Mouse (Mus musculus): ENCODE data around the gene Traf5. TPM values are rescaled to one million over a fixed set of nuclear protein-coding genes. Genes with fewer than 3 reads are reported as not detected.

Traf5 gene
- 7.6 and 7.8 TPM in 2 replicates for polyA plus RNA-seq (2014; fragmentation: Nextera tagmentation; extraction: Ambion mirVana)

GRCm38 (mm10) chr1:192091806-192092772 is at the start of gene Traf5:
Gene Traf5, minus strand, starts transcription at chr1:192092559.
- peak within 1 kb of the TSS; percentile 89 for H3K4me2 ChIP-seq (ENCODE audit: low read depth, low read length)
- H3K4me3 ChIP-seq (ENCODE audit: low read depth, low read length), result peak within 1 kb of the TSS; percentile 52
- H3K27me3 ChIP-seq (ENCODE audit: control insufficient read depth, insufficient read depth, low read length), result peaks cover 7% of the 10 kb centered on the region
- 3% methylated on average over 63 of the region's 63 CpGs for WGBS
- no peak within 1 kb of the TSS for H3K27ac ChIP-seq (replicated peaks; ENCODE audit: low read depth, low read length)
- ATAC-seq (replicated peaks; ENCODE audit: insufficient number of reproducible peaks, low FRiP score, low TSS enrichment, low read depth) (peak; percentile 95), DNase-seq (ENCODE audit: low spot score) (peak; percentile 96)
- H3K4me1 ChIP-seq (ENCODE audit: control insufficient read depth, insufficient read depth, low read length), result no peaks in the 10 kb centered on the region
- no peaks in the 10 kb centered on the region for H3K36me3 ChIP-seq (replicated peaks; ENCODE audit: control insufficient read depth, insufficient read depth, low read depth, low read length)
- H3K9ac ChIP-seq (replicated peaks; ENCODE audit: low read length), result peak within 1 kb of the TSS; percentile 66
- H3K9me3 ChIP-seq (replicated peaks; ENCODE audit: control insufficient read depth, low read length), result no peaks in the 10 kb centered on the region

- WGBS, result 95% methylated on average over 2 of the region's 2 CpGs
- H3K9me3 ChIP-seq (replicated peaks; ENCODE audit: control insufficient read depth, low read length), result no peaks in the 10 kb centered on the region
- H3K27me3 ChIP-seq (ENCODE audit: control insufficient read depth, insufficient read depth, low read length), result no peaks in the 10 kb centered on the region
- no peaks in the 10 kb centered on the region for H3K36me3 ChIP-seq (replicated peaks; ENCODE audit: control insufficient read depth, insufficient read depth, low read depth, low read length)
- ATAC-seq (replicated peaks; ENCODE audit: insufficient number of reproducible peaks, low FRiP score, low TSS enrichment, low read depth) (no peak), DNase-seq (ENCODE audit: low spot score) (no peak)
- no peak overlapping the region for H3K4me3 ChIP-seq (ENCODE audit: low read depth, low read length)
- H3K4me1 ChIP-seq (ENCODE audit: control insufficient read depth, insufficient read depth, low read length), result no peaks in the 10 kb centered on the region
- no peak overlapping the region for H3K9ac ChIP-seq (replicated peaks; ENCODE audit: low read length)
- H3K27ac ChIP-seq (replicated peaks; ENCODE audit: low read depth, low read length), result no peak overlapping the region
- no peak overlapping the region for H3K4me2 ChIP-seq (ENCODE audit: low read depth, low read length)
Measured at GRCm38 (mm10) chr1:192140313-192140712, 48.0 kb upstream of the Traf5 start.

DNA sequence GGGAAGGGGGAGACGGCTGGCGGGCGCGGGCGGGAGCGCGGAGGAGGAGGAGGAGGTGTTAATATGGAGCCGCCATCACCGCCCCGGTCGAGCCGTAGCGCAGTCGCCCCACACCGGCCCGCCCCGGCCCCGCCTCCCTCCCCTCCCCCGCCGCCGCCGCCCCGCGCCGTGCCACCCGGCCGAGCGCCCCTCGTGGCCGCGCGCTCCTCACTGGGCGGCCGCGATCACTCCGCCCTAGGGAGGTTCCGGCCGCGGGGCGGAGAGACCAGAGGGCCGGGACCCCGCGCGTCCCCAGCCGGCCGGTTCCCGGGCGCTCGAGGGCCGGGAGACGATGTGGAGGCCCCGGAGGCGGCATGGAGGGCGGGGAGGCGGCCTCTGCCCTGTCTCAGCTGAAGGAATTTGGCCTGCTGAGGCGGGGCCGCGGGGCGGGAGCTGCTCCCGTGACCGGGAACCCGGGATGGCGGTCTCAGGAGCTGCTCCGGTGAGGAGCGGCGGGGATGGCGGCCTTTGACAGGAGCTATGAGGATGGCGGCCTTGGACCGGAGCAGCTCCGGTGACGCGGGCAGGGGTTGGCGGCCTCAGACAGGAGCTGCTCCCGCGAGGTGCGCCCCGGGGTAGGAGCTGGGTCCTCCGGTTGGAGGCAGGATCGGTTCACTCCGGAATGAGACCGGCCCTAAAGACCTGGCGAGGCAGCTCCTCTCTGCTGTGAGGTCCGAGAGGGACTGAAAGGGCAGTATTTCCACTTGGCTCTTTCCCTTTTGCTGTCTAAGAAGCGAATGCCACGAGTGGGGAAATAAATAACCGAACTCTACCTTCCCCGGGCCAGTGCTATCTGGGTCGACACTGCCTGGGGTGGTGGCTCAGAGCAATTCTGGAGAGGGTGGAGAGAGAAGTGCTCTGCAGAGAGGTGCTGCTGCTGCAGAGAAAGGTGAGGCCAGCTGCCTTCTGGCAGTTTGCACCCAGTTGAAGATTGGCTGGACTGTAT is 45.9 kb upstream of the Traf5 start, which contains the start of gene Rcor3:
TSS of gene Rcor3 (minus strand) at position 137 of the 985 bp plus-strand sequence.
- under 1% methylated on average over 52 of the region's 88 CpGs for WGBS
- no peaks in the 10 kb centered on the region; the same call in 1 of the 2 replicates for H3K36me3 ChIP-seq (replicated peaks; ENCODE audit: control insufficient read depth, insufficient read depth, low read depth, low read length)
- ATAC-seq (replicated peaks; ENCODE audit: insufficient number of reproducible peaks, low FRiP score, low TSS enrichment, low read depth), result peak; percentile 82
- H3K9me3 ChIP-seq (replicated peaks; ENCODE audit: control insufficient read depth, low read length), result no peaks in the 10 kb centered on the region
- H3K27ac ChIP-seq (replicated peaks; ENCODE audit: low read depth, low read length), result peak within 1 kb of the TSS; percentile 90
- H3K27me3 ChIP-seq (ENCODE audit: control insufficient read depth, insufficient read depth, low read length), result no peaks in the 10 kb centered on the region
- no peaks in the 10 kb centered on the region for H3K4me1 ChIP-seq (ENCODE audit: control insufficient read depth, insufficient read depth, low read length)
- DNase-seq (ENCODE audit: low spot score), result peak; percentile 86
- H3K4me2 ChIP-seq (ENCODE audit: low read depth, low read length), result peak within 1 kb of the TSS; percentile 98
- peak within 1 kb of the TSS; percentile 85 for H3K4me3 ChIP-seq (ENCODE audit: low read depth, low read length)
- H3K9ac ChIP-seq (replicated peaks; ENCODE audit: low read length), result peak within 1 kb of the TSS; percentile 89

DNA sequence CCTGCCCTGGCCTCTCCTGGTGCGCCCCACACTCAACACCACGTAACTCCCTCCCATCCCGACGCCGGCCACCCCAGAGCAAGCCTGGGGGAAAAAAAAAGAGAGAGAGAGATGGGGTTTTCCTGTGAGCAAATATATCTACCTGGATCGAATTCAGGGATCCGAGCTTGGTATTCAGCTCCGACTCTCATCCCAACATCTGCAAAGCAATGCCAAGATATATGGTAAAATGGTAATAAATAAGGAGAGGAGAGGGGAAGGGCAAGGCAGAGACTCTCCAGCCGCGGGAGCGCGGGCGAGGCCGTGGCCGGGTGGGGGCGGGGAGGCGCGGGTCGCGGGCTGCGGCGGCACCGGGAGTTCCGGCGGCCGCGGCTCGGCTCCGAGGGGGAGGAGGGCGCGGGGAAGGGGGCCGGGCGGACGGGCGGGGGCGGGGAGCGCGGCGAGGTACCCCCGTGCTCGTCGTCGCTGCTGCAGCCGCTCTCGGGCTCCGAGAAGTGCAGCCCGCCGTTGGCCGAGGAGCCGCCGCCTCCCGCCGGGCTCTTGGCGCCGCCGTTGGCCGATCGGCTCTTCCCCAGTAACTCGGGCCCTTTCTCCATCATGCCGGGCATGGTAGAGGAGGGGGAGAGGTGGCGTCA is 45.0 kb upstream of the Traf5 start:
- Histone ChIP-seq H3K9ac (replicated peaks; ENCODE audit: low read length) (peak overlapping the region; percentile 89), H3K36me3 (replicated peaks; ENCODE audit: control insufficient read depth, insufficient read depth, low read depth, low read length) (no peaks in the 10 kb centered on the region; the same call in 1 of the 2 replicates), H3K27ac (replicated peaks; ENCODE audit: low read depth, low read length) (peak overlapping the region; percentile 90), H3K9me3 (replicated peaks; ENCODE audit: control insufficient read depth, low read length) (no peaks in the 10 kb centered on the region), H3K4me3 (ENCODE audit: low read depth, low read length) (peak overlapping the region; percentile 85), H3K4me2 (ENCODE audit: low read depth, low read length) (peak overlapping the region; percentile 98), H3K4me1 (ENCODE audit: control insufficient read depth, insufficient read depth, low read length) (no peaks in the 10 kb centered on the region), H3K27me3 (ENCODE audit: control insufficient read depth, insufficient read depth, low read length) (no peaks in the 10 kb centered on the region)
- DNase-seq (ENCODE audit: low spot score) (peak; percentile 45), ATAC-seq (replicated peaks; ENCODE audit: insufficient number of reproducible peaks, low FRiP score, low TSS enrichment, low read depth) (peak; percentile 46)
- 0% methylated on average over 34 of the region's 61 CpGs for WGBS

DNA sequence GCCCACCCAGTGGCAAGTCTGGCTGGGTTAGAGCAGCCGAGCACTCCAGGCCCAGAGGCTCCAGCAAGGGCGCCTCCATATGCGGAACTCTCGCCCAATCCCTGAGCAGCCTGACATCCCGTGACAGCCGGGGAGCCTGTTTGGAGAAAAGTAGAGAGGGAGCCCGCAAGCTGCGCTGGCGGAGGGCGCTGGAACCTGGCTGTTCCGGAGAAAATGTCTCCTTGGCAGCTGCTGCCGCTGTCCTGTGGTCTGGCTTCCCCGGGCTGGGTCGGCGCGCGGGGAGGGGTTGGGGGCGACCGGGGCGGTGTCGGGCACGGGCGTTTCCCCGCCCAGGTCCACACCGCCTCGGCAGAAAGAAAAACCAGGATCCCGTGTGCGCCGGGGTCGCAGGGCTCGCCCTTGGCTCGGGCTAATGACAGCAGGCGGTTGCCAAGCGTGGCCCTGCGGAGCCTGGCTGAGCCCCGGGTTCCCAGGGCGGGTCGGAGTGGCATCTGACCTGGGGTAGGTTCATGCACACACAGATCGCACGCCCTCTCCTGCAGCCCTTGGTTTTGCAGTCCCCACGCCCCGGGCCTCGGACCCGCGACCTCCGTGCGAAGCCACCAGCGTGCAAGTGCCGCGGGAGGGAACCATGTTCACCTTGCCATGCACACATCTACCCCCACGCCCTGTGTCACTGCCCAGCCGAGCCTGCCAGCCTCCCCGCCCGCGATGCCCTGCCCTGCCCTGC is 44.4 kb upstream of the Traf5 start:
- Histone ChIP-seq H3K27me3 (ENCODE audit: control insufficient read depth, insufficient read depth, low read length) (no peaks in the 10 kb centered on the region), H3K36me3 (replicated peaks; ENCODE audit: control insufficient read depth, insufficient read depth, low read depth, low read length) (no peaks in the 10 kb centered on the region; the same call in 1 of the 2 replicates), H3K27ac (replicated peaks; ENCODE audit: low read depth, low read length) (peak overlapping the region; percentile 90), H3K4me2 (ENCODE audit: low read depth, low read length) (peak overlapping the region; percentile 98), H3K9me3 (replicated peaks; ENCODE audit: control insufficient read depth, low read length) (no peaks in the 10 kb centered on the region), H3K9ac (replicated peaks; ENCODE audit: low read length) (peak overlapping the region; percentile 89), H3K4me1 (ENCODE audit: control insufficient read depth, insufficient read depth, low read length) (no peaks in the 10 kb centered on the region), H3K4me3 (ENCODE audit: low read depth, low read length) (peak overlapping the region; percentile 85)
- ATAC-seq (replicated peaks; ENCODE audit: insufficient number of reproducible peaks, low FRiP score, low TSS enrichment, low read depth), result peak; percentile 93
- 1% methylated on average over 54 of the region's 55 CpGs for WGBS
- peak; percentile 88 for DNase-seq (ENCODE audit: low spot score)

- ATAC-seq (replicated peaks; ENCODE audit: insufficient number of reproducible peaks, low FRiP score, low TSS enrichment, low read depth), result no peak
Measured at GRCm38 (mm10) chr1:192130202-192130601, 37.8 kb upstream of the Traf5 start.

DNA sequence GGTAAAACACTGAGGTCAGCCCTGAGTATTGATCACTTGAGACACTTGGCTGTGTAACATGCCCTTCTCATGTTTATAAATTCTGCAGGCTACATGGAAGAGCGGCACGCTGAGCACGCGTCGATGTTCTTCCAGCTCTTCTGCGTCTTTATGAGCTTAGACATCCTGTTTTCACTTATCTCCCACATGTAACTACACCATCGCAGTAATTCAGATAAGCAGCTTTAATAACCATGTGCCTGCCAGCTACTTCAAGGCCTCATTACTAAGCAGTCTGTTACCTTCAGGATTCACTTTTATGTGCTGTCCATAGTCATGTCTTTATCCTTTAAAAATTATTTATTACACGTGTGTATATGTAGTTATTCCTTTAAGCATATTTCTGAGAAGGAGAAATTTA is 36.0 kb upstream of the Traf5 start:
- H3K4me3 ChIP-seq (ENCODE audit: low read depth, low read length), result no peak overlapping the region
- ATAC-seq (replicated peaks; ENCODE audit: insufficient number of reproducible peaks, low FRiP score, low TSS enrichment, low read depth), result no peak
- WGBS, result 93% methylated on average over 8 of the region's 8 CpGs

More at GRCm38 (mm10) chr1:192130202-192130601, 37.8 kb upstream of the Traf5 start:
- no peak overlapping the region for H3K4me2 ChIP-seq (ENCODE audit: low read depth, low read length)
- 89% methylated on average over 1 of the region's 1 CpGs for WGBS
- H3K9ac ChIP-seq (replicated peaks; ENCODE audit: low read length), result no peak overlapping the region
- H3K27ac ChIP-seq (replicated peaks; ENCODE audit: low read depth, low read length), result no peak overlapping the region
- H3K4me3 ChIP-seq (ENCODE audit: low read depth, low read length), result no peak overlapping the region
- no peaks in the 10 kb centered on the region for H3K4me1 ChIP-seq (ENCODE audit: control insufficient read depth, insufficient read depth, low read length)
- no peaks in the 10 kb centered on the region for H3K27me3 ChIP-seq (ENCODE audit: control insufficient read depth, insufficient read depth, low read length)
- no peak for DNase-seq (ENCODE audit: low spot score)
- H3K9me3 ChIP-seq (replicated peaks; ENCODE audit: control insufficient read depth, low read length), result no peaks in the 10 kb centered on the region
- no peaks in the 10 kb centered on the region; the same call in 1 of the 2 replicates for H3K36me3 ChIP-seq (replicated peaks; ENCODE audit: control insufficient read depth, insufficient read depth, low read depth, low read length)

More for the DNA sequence above, 36.0 kb upstream of the Traf5 start:
- H3K4me2 ChIP-seq (ENCODE audit: low read depth, low read length), result no peak overlapping the region
- H3K27me3 ChIP-seq (ENCODE audit: control insufficient read depth, insufficient read depth, low read length), result no peaks in the 10 kb centered on the region
- H3K36me3 ChIP-seq (replicated peaks; ENCODE audit: control insufficient read depth, insufficient read depth, low read depth, low read length), result peaks cover 3% of the 10 kb centered on the region; the same call in 1 of the 2 replicates
- H3K4me1 ChIP-seq (ENCODE audit: control insufficient read depth, insufficient read depth, low read length), result no peaks in the 10 kb centered on the region
- no peak overlapping the region for H3K27ac ChIP-seq (replicated peaks; ENCODE audit: low read depth, low read length)
- no peak overlapping the region for H3K9ac ChIP-seq (replicated peaks; ENCODE audit: low read length)
- H3K9me3 ChIP-seq (replicated peaks; ENCODE audit: control insufficient read depth, low read length), result no peaks in the 10 kb centered on the region
- DNase-seq (ENCODE audit: low spot score), result no peak

Measured in embryonic facial prominence, embryonic 11.5 days (tissue).